ENCODE assay signal across 8 mouse cellular contexts in the genomic region with DNA sequence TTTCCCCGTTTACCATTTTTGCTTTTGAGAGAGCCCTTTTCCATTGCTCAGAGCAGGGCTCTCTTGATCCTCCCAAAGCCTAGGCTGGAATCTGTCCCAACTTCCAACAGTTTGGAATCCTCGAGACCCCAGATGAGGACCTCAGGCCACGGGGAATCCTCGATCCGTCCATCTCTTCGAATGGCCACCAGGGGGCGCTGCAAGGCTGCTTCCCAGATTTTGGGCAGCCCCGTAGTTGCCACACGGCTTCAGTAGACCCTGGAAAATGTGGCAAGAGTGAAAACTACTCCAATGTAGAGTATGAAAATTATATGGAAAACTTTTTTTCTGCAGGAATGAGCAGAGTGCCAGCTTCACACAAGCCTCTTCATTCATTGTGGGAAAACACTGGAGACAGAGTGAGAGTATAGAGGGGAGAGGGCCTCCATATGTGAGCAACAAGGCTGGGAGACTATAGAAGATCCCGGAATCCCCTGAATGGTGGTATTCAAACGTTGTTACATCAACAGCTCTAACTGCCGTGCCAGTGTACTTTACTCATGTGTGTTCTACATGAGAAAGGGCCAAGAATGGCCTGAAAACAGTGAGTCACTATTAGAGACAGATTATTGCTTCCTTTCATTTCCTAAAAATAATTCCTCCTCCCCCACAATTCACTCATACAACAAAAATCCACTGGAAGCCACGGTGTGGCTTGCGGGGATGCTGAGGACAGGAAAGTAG. TPM values are rescaled to one million over a fixed set of nuclear protein-coding genes. Genes with fewer than 3 reads are reported as not detected.
DNase-seq lines count a peak whose midpoint lies in the region; ATAC-seq and TF ChIP-seq lines count a peak whose summit lies in the region.

Pdzd9 (minus strand) TSS at position 191 of the 723 bp plus-strand sequence.

- peak; percentile 86; the same call in 1 of the 2 replicates for TF ChIP-seq CTCF in spleen, adult 2 months (IDR thresholded peaks at IDR 0.05; ENCODE audit: extremely low read depth, insufficient read depth, insufficient read length, insufficient replicate concordance)

- no peak for TF ChIP-seq POLR2A in limb, embryonic 14.5 days (IDR thresholded peaks at IDR 0.05; ENCODE audit: borderline replicate concordance, extremely low read depth, insufficient read depth, insufficient read length)
- TF ChIP-seq POLR2A in spleen, adult 2 months (IDR thresholded peaks at IDR 0.05; ENCODE audit: low read depth, low read length) = no peak

- 18% methylated on average over 14 of the region's 14 CpGs for WGBS in limb, embryonic 14.5 days
- WGBS in midbrain, embryonic 16.5 days = 21% methylated on average over 14 of the region's 14 CpGs
- WGBS in spleen, adult 2 months = 20% methylated on average over 14 of the region's 14 CpGs

- no peak within 1 kb of the TSS for H3K27ac ChIP-seq in limb, embryonic 14.5 days (replicated peaks; ENCODE audit: low read depth, low read length)
- H3K27ac ChIP-seq in midbrain, embryonic 16.5 days (ENCODE audit: low read length) = no peak within 1 kb of the TSS
- no peak within 1 kb of the TSS for H3K27ac ChIP-seq in spleen, adult 2 months (ENCODE audit: insufficient read depth, low read length)

- no peaks in the 10 kb centered on the region for H3K4me1 ChIP-seq in limb, embryonic 14.5 days (ENCODE audit: control insufficient read depth, insufficient read depth, low read length)
- H3K4me1 ChIP-seq in midbrain, embryonic 16.5 days (ENCODE audit: control insufficient read depth, insufficient read depth, low read length) = no peaks in the 10 kb centered on the region
- no peaks in the 10 kb centered on the region for H3K4me1 ChIP-seq in spleen, adult 2 months (ENCODE audit: control insufficient read depth, insufficient read depth, insufficient read length)

- H3K4me3 ChIP-seq in limb, embryonic 14.5 days (replicated peaks; ENCODE audit: low read length) = no peak within 1 kb of the TSS
- H3K4me3 ChIP-seq in midbrain, embryonic 16.5 days (ENCODE audit: low read depth, low read length) = no peak within 1 kb of the TSS
- no peak within 1 kb of the TSS for H3K4me3 ChIP-seq in spleen, adult 2 months (ENCODE audit: extremely low read depth, insufficient read depth, insufficient read length)

- H3K27me3 ChIP-seq in limb, embryonic 14.5 days (ENCODE audit: control insufficient read depth, insufficient read depth, low read length) = no peaks in the 10 kb centered on the region
- no peaks in the 10 kb centered on the region for H3K27me3 ChIP-seq in midbrain, embryonic 16.5 days (ENCODE audit: control insufficient read depth, insufficient read depth, low read depth, low read length)
- H3K27me3 ChIP-seq in spleen, adult 2 months (ENCODE audit: control insufficient read depth, insufficient read depth, low read length) = no peaks in the 10 kb centered on the region

- H3K4me2 ChIP-seq in limb, embryonic 14.5 days (replicated peaks; ENCODE audit: low read depth, low read length, severe bottlenecking) = no peak within 1 kb of the TSS
- 0 out of 2 replicates have a peak within 1 kb of the TSS, but pooled peaks have one; percentile 14 for H3K4me2 ChIP-seq in midbrain, embryonic 16.5 days (ENCODE audit: low read length)

- H3K9me3 ChIP-seq in limb, embryonic 14.5 days (ENCODE audit: control insufficient read depth, low read length) = no peaks in the 10 kb centered on the region
- H3K9me3 ChIP-seq in midbrain, embryonic 16.5 days (replicated peaks; ENCODE audit: control insufficient read depth, low read length, poor library complexity, severe bottlenecking) = no peaks in the 10 kb centered on the region

- peak; percentile 72 to 77 for DNase-seq in left cerebral cortex, adult 18-20 months (ENCODE audit: low spot score in 2 of 2)
- no peak for DNase-seq in left cerebral cortex, adult 11 months (ENCODE audit: low spot score)
- DNase-seq in embryo, embryonic 11 days = peak; percentile 85
- DNase-seq in gastrocnemius, postnatal 4 days (ENCODE audit: low spot score in 2 of 2) = peak; percentile 73 to 77
- peak; percentile 26 for DNase-seq in kidney, adult 11 months
- peak; percentile 84 for DNase-seq in limb, embryonic 14.5 days (ENCODE audit: low spot score)
- DNase-seq in spleen, adult 2 months (ENCODE audit: low read depth in 1 of 2, low spot score in 2 of 2) = peak; percentile 14 to 60

- no peaks in the 10 kb centered on the region for H3K36me3 ChIP-seq in limb, embryonic 14.5 days (ENCODE audit: control insufficient read depth, insufficient read depth, low read length)
- H3K36me3 ChIP-seq in midbrain, embryonic 16.5 days (ENCODE audit: control insufficient read depth, insufficient read depth, low read length) = no peaks in the 10 kb centered on the region
- H3K36me3 ChIP-seq in spleen, adult 2 months (ENCODE audit: control insufficient read depth, insufficient read depth, low read length) = no peaks in the 10 kb centered on the region

- no peak within 1 kb of the TSS for H3K9ac ChIP-seq in limb, embryonic 14.5 days (ENCODE audit: low read depth, low read length, severe bottlenecking)
- no peak within 1 kb of the TSS for H3K9ac ChIP-seq in midbrain, embryonic 16.5 days (ENCODE audit: low read depth, low read length)

- ATAC-seq in limb, embryonic 14.5 days (ENCODE audit: low FRiP score, low read depth) = peak; percentile 78
- ATAC-seq in midbrain, embryonic 16.5 days = peak; percentile 86

RNA-seq across cellular contexts. Expression of gene Pdzd9, which starts in this region (rescaled TPM):
- total RNA-seq in left cerebral cortex, adult 18-20 months (2021) = not detected
- total RNA-seq in gastrocnemius, postnatal 4 days (2021) = not detected
- polyA plus RNA-seq in limb, embryonic 14.5 days (2012; rRNA removed) = 0.14 and 0.31 TPM in 2 replicates
- polyA plus RNA-seq in limb, embryonic 14.5 days (2014; fragmentation: Nextera tagmentation; extraction: Ambion mirVana) = 0.44 and 0.57 TPM in 2 replicates
- 0.48 and 0.55 TPM in 2 replicates for polyA plus RNA-seq in midbrain, embryonic 16.5 days (2015; fragmentation: Nextera tagmentation; extraction: Ambion mirVana)
- polyA plus RNA-seq in spleen, adult 2 months (2012; rRNA removed) = not detected in 2 replicates

Comparison
In these comparisons a context has a peak if more than half of its experiments do, and no peak if none do; other contexts are left out.
1. Peak in DNase-seq in left cerebral cortex, adult 18-20 months; RNA of the gene not detected or under 1 TPM.
2. Peak in DNase-seq in gastrocnemius, postnatal 4 days; RNA of the gene not detected or under 1 TPM.
3. Peak in DNase-seq and ATAC-seq in limb, embryonic 14.5 days; RNA of the gene not detected or under 1 TPM.
4. Peak in ATAC-seq and H3K4me2 ChIP-seq in midbrain, embryonic 16.5 days; RNA of the gene not detected or under 1 TPM.
5. Peak in DNase-seq in spleen, adult 2 months; RNA of the gene not detected or under 1 TPM.